Mouse (Mus musculus) NIH3T3 (cell line): ENCODE results near the gene Il27.
A peak's percentile ranks its signal among the peaks of the same experiment; 100 is the strongest.

ENCODE experiments used
- DNase-seq: peaks from one replicate; pipeline ENCODE4 v3.0.0-alpha.2; 2012; ENCODE audit warnings: low read depth

The Il27 gene

GRCm38 (mm10) chr7:126594862-126595561 is at the start of gene Il27:
TSS of gene Il27 (minus strand) at chr7:126594941.
- no peak for DNase-seq

GRCm38 (mm10) chr7:126644345-126644744 is 49.6 kb upstream of the Il27 start:
- no peak for DNase-seq

- DNase-seq: peak; percentile 79
Measured at GRCm38 (mm10) chr7:126643244-126643617, 48.5 kb upstream of the Il27 start.

GRCm38 (mm10) chr7:126642545-126643243 is 48.0 kb upstream of the Il27 start:
- peak; percentile 34 for DNase-seq

- peak; percentile 81 for DNase-seq
Measured at GRCm38 (mm10) chr7:126636733-126637520, 42.2 kb upstream of the Il27 start.

- DNase-seq: no peak
Measured at GRCm38 (mm10) chr7:126635375-126635774, 40.6 kb upstream of the Il27 start.

GRCm38 (mm10) chr7:126632478-126632877 is 37.7 kb upstream of the Il27 start:
- DNase-seq: no peak

- no peak for DNase-seq
Measured at GRCm38 (mm10) chr7:126630824-126631518, 36.2 kb upstream of the Il27 start, which contains the start of gene Nupr1. TSS of gene Nupr1 (minus strand) at chr7:126630861.

- no peak for DNase-seq
Measured at GRCm38 (mm10) chr7:126629915-126630314, 35.2 kb upstream of the Il27 start.

- DNase-seq: peak; percentile 76
Measured at GRCm38 (mm10) chr7:126628111-126628510, 33.4 kb upstream of the Il27 start.

GRCm38 (mm10) chr7:126625807-126626600 is 31.3 kb upstream of the Il27 start:
- DNase-seq: peak; percentile 66

GRCm38 (mm10) chr7:126625369-126625768 is 30.6 kb upstream of the Il27 start:
- peak; percentile 96 for DNase-seq

- DNase-seq: peak; percentile 39
Measured at GRCm38 (mm10) chr7:126624774-126625173, 30.0 kb upstream of the Il27 start.

- no peak for DNase-seq
Measured at GRCm38 (mm10) chr7:126623381-126623780, 28.6 kb upstream of the Il27 start.

GRCm38 (mm10) chr7:126621452-126622359 is 27.0 kb upstream of the Il27 start:
- no peak for DNase-seq

GRCm38 (mm10) chr7:126619559-126620275 is 25.0 kb upstream of the Il27 start:
- DNase-seq: peak; percentile 63

- no peak for DNase-seq
Measured at GRCm38 (mm10) chr7:126616707-126617106, 22.0 kb upstream of the Il27 start.

GRCm38 (mm10) chr7:126612736-126613135 is 18.0 kb upstream of the Il27 start:
- DNase-seq: no peak

- DNase-seq: no peak
Measured at GRCm38 (mm10) chr7:126607796-126608195, 13.1 kb upstream of the Il27 start.
